Mouse (Mus musculus) hindlimb bud, embryonic 11.5 days (tissue): Measurements from ENCODE around the gene Gpr87.
"Not testable (repeated sequence)": the region's sequence is repeated elsewhere in the genome, so short reads cannot be mapped to it uniquely, and the experiment has no call there.

Source experiments
- DNase-seq: peaks from one replicate; pipeline ENCODE4 v3.0.0-alpha.2; 2012; ENCODE audit warnings: low read depth, low spot score; ENCODE audit errors: extremely low spot score

Gene Gpr87

DNA sequence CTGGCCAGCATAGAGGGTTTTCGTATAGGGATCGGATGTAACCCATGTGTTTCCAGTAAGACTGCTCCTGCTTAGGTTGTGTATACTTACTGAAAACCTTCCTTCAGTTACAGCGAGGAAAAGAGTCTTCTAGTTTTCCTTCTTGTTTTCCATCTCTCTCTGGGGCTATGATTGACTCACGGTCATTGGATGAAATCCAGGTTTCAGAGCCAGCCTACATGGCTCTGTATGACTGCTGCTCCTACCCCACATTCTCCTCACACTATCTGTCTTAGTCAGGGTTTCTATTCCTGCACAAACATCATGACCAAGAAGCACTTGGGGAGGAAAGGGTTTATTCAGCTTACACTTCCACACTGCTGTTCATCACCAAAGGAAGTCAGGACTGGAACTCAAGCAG lies 54.0 kb downstream of the Gpr87 start:
- not testable (repeated sequence) for DNase-seq

DNA sequence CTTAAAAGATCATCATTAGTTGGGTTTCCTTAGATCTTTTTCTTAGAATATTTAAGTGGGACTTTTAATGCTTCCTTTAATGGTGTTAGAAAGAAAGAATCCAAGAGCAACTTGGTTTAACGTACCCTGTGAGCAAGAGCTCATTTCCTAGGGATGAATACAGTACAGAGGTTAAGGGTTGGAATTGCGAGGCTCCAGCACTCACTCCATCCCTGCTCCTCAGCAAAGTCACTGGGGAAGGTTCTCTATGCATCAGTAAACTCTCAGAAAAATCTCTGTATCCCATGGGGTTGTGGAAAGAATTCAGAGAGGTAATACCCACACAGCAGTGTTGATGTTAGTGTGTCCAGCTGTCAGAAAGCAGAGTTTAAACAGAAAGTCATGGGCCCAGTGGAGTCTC lies 54.8 kb downstream of the Gpr87 start:
- DNase-seq, result no peak

DNA sequence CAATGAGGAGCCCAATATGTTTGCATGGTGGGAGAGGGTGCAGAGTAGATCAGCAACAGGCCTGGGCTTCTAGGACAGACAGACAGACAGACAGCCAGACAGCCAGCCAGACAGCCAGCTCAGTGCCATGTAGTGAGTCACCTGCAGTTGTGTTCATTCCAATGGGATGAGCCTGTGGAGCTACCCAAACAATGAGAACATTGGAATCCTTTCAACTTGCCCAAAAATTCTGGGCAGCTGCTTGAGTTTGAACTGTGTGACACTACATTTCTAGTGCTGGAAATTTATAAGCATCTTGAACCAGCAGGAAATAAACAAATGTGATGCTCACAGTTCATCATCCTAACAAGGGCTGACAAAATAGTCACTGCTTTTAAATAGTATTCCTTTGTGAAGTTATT lies 55.3 kb downstream of the Gpr87 start:
- DNase-seq, result no peak

DNA sequence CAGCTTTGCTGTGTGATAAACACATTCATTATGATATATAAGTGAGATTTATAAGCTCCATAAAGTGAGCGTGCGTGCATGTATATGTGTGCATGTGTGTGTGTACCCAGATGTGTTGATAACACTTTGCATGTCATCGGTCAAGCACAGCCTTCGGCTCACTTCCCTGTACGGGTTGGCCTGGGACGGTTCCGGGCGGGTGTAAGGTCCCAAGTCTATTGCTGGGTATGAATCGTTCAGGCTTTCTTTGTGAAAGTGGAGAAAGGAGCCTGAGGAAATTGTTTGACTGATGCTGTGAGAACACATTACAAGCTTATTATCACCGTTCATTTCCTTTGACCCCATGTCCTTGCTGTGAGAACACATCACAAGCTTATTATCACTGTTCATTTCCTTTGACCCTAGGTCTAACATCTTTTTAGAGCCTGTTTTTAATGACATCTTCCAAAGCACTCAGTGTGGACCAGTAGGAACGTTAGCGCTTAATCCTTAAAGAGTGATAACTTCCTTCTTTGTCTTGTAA lies 55.9 kb downstream of the Gpr87 start:
- no peak for DNase-seq

DNA sequence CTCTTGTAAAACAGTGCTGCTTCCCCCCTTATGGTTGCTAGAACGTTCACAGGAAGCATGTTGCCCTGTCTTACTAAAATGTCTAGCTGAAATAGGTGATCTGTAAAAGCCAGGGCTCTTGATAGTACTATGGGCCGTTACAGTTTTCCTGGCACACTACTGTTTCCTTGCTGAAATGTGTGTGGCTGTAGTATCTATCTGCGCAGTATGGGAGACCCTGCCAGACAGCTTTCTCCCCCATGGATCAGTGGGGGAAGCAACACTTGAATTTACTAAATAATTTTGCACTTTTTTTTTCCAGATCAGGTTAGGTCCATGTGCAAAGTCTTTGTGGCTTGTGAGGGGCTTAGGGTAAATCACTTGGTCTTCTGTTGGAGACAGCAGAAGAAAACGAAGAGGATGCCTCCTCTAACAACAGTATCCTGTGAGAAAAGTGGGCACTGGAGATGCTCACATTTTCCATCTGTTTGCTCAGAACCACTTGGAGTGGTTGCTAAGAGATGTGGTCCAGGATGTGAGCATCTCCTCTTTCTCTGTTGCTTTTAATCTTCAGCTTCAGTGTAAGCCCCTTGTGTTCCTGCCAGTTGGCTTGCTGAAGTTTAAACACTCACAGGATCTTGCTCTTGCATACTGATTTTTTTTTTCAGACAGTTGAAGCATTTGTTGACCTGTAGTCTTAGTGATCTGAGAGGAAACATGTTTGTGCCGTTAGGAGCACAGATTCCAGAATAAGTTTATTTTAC lies 58.8 kb downstream of the Gpr87 start:
- DNase-seq, result no peak

DNA sequence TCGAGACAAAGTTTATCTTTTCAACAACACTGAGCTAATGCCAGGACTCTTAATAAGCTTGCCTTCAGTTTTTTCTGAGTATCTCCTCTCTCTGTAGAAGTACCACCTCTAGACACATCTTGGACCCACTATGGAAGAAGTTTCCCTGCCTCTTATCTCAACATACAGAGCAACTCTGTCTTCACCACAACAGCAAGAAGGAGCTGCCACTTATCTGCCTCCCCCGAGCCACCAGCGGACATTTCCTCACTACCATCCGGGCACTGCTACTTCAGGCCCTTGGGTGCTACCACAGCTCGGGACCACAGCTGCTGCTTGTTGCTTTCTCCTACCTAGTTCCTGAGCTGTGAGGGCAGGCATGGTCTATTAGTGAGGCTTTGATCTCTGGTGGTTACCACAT lies 61.7 kb downstream of the Gpr87 start:
- no peak for DNase-seq

DNA sequence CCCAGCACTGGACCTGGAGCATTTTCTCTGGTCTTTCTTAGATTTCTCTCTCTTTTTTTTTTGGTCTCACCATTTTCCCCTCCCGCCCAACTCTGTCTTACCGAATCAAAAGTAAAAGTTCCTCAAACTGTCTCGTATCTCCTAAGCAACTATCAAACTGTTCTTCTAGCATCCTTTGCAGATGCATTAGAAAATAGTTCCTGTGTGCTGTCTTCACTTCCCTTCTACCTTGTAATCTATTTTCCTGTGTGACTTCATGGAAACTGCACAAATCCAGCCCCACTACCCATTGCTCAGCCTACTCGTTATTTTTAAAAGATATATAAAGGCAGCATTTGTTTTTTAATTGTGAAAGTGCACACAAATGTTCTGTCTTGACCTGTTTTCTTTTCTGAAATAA lies 62.9 kb downstream of the Gpr87 start:
- DNase-seq, result no peak

DNA sequence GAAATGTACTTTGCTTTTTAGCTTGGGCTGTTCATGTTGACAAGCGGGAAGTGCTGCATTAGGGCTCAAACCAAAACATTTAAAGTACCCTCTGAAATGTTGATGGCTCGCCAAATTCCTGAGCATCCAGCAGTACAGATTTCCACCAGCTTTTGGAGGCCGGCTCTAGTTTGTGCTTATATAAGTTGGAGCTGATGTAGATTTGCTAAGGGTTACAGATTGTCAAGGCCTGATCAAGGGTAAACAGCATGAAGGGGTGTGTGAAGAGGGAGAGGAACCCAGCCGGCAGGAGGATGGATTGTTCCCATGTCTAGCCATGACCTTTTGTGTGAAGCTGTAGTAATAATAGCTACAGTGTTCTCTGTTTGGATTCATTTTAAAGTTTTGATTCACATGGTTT lies 63.8 kb downstream of the Gpr87 start:
- DNase-seq, result no peak

DNA sequence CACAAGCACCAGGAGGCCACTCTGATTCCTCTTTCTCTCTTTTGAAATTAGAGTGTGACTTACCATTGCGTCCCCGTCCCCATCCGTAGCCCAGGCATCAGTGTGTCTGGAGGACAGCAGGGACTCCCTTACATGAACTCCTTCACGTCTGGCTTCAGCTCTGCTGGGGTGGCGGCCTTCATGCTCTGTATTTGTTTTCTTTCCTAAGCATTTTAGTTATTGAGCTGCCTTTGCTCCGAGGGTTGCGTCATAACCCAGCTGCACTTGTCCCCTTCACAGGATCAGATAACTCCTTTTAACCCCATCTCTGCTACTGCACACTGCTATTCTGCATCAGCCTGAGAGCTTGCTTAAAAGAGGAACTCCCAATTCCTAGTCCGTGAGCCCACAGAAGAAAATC lies 64.5 kb downstream of the Gpr87 start:
- DNase-seq, result no peak

DNA sequence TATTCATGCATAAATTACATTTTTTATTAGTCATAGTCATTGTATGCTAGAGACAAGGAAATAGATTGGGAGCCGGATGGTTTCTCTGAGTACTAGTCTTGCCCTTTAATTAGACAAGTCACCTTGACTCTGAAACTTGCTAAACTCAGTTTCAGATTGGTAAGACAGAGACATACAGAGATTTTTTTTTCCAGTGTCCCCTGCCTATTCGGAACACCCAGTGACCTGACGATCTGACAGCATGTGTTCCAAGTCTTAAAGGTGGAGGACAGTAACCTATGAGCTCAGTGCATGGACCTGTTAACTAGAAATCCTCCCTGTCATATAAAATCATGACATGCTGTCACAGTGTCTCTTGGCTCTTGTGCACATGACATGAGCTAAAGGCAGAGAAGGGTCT lies 65.4 kb downstream of the Gpr87 start:
- DNase-seq, result no peak
